Mouse (Mus musculus) large intestine, adult 2 months (tissue): ENCODE data around the gene Plekha6. TPM values are rescaled to one million over a fixed set of nuclear protein-coding genes. Genes with fewer than 3 reads are reported as not detected.

Experiments
- DNase-seq: peaks from one replicate; pipeline ENCODE4 v3.0.0-alpha.2; 2012; ENCODE audit warnings: low read depth, low spot score
- WGBS: fragments of 180-500 bp; shearing (Covaris S2); methylation state at CpG from one replicate; pipeline ENCODE4 v1.1.7; 2018; 5-methylcytosine and 5-hydroxymethylcytosine counted together
- polyA plus RNA-seq: library from polyadenylated mRNA; depleted of rRNA; stranded (reverse); fragments of >200 nt; gene quantifications from 2 replicates; pipeline ENCODE4 v1.2.3, GENCODE M21; 2012

Plekha6 gene
- polyA plus RNA-seq, 1 experiment = 45.8 TPM

DNA sequence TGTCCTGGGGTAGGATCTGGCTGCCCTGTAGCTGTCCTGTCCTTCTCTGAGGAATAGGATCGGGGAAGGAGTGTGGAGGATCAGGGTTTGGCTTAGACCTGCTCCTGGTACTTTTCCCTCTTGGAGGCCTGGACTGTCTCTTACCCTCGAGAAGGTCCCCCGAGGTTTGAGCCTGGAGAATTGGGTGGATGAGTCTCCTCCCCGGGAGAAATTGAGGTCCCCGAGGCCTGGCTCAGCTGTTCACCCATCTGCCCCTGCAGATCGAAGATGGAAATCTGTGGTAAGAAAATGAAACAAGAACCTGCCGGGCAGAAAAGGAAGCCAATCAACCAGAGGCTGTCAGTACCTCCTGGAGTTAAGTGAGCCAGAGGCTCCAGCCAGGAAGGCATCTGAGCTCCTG lies 45.5 kb downstream of the Plekha6 start:
- DNase-seq = no peak
- WGBS = 14% methylated on average over 7 of the region's 7 CpGs

DNA sequence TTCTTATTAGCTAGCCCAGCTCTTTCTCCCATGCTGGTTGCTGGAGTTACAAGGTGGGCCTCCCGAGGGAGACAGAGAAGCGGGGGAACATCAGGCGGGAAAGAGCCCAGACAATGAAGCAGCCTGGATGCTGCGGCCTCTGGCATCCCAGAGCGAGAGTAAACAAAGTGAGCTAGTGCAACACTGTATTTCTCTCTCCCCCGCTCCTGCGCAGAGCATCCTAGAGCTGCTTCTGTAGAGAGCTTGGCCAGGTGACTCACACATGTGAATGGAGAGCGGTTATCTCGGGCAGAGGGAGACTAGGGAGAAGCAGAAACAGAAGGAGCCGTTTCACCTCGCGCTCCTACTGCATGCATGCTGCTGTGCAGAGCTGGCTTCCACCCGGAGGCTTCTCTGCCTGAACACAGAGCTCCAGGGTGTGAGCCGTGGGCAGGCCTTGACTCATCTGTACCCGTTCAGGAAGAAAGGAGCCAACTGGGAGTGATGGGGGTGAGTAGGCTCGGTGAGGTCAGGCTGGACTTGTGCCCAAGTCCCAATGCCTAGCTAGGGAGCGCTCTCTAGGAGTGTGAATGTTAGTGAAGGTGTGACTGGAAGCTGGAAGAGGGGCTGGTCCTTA lies 46.0 kb downstream of the Plekha6 start:
- no peak for DNase-seq
- 26% methylated on average over 17 of the region's 17 CpGs for WGBS

- DNase-seq = no peak
- WGBS = 46% methylated on average over 7 of the region's 7 CpGs
These were observed 46.8 kb downstream of the Plekha6 start for GRCm38 (mm10) chr1:133210766-133211165.

GRCm38 (mm10) chr1:133212273-133212672 lies 48.3 kb downstream of the Plekha6 start:
- 44% methylated on average over 4 of the region's 4 CpGs for WGBS
- no peak for DNase-seq

DNA sequence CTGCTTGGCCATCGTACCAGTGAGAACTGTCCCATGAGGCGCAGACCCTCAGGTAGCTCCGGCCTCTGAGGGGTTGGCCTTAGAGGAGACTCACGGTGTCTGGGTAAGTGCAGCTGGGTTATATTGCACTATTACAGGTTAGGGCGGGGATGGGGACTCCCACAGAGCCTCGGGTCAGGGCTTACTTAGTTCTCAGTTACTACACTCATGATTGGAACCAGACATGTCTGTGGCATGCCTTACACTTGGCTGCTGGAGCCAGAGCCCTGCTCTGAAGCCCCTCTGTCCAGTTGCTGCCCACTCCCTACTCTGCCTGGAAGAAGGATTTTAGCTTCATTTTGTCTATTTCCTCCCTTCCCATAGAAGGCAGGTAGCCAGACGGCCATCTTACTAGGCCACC lies 49.1 kb downstream of the Plekha6 start:
- 26% methylated on average over 7 of the region's 7 CpGs for WGBS
- no peak for DNase-seq

GRCm38 (mm10) chr1:133213901-133214300 lies 49.9 kb downstream of the Plekha6 start:
- WGBS = 72% methylated on average over 4 of the region's 4 CpGs
- no peak for DNase-seq

DNA sequence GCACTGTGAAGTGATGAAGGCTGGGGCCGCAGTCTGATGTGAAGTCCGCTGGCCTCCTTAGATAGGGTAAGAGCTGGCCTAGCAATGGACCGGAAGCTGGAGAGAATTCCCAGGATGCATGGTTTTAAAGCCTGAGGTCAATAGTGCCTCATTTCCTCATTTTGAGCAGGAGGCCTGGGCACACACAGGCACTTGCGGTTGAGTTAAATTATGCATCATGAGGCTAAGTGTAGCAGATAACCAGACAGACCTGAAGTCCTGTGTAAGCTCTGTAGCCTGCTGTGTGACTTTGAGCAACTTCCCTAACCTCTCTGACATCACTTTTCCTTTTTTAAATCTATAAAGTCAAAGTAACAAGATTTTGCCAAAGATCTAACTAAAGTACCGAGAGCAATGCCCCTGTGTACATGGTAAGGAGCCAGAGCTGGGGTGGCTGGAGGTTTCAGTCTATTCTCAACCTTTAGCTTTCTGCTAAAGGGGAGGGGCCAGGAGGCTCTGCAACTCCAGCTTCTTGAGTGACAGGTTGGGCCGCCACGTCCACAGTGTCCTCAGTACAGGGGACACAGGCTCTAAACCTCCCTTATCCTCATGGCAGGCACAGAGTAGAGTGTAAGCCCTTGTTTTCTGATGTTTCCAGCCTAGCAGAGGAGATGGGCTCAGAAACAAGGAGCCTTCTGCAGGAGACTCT lies 50.8 kb downstream of the Plekha6 start:
- 69% methylated on average over 7 of the region's 7 CpGs for WGBS
- no peak for DNase-seq

- DNase-seq = no peak
- 95% methylated on average over 3 of the region's 3 CpGs for WGBS
These were observed 51.3 kb downstream of the Plekha6 start for GRCm38 (mm10) chr1:133215360-133215700.

GRCm38 (mm10) chr1:133215753-133216152 lies 51.7 kb downstream of the Plekha6 start:
- WGBS = 71% methylated on average over 10 of the region's 10 CpGs

GRCm38 (mm10) chr1:133217031-133217430 lies 53.0 kb downstream of the Plekha6 start:
- WGBS = 45% methylated on average over 5 of the region's 5 CpGs
- no peak for DNase-seq

More at GRCm38 (mm10) chr1:133215753-133216152, 51.7 kb downstream of the Plekha6 start:
- no peak for DNase-seq

DNA sequence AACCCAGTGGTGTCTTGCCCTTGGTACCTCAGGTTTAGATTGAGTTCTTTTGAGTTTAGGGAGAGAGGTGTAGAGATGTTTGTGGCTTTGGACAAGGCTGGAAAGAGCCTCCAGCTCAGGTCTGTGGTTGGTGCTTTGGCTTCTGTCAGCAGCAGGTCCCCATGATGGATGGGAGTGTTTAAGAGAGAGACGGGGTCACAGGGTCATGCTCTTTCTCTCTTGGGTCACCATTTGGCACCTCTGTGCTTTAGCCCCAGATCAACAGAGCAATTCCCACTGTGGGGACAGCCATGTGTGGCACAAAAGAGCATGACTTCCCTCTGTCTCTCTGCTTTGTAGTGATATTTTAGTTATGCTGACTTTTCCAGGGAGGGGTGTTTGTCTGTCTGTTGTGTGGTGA lies 55.1 kb downstream of the Plekha6 start:
- 96% methylated on average over 1 of the region's 1 CpGs for WGBS
- no peak for DNase-seq

DNA sequence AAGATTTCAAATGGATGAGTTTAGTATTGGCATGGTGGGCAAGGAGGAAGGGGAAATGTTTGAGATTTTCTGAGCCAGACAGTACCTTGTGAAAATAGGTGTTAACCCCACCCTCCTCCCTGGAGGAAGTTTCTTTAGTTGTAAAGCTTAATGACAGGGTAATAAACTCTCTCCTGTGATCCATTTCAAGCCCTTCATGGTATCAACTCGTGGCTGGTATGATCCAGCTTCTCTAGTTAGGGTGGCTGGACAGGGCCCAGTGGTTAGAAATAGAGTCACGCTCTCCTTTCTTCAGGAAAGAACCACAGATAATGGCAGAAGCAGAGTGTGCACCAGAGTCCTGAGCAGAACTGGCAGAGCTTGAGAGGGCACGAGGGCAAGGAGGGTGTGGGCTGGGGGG lies 57.4 kb downstream of the Plekha6 start:
- no peak for DNase-seq
- WGBS = 28% methylated on average over 3 of the region's 3 CpGs

DNA sequence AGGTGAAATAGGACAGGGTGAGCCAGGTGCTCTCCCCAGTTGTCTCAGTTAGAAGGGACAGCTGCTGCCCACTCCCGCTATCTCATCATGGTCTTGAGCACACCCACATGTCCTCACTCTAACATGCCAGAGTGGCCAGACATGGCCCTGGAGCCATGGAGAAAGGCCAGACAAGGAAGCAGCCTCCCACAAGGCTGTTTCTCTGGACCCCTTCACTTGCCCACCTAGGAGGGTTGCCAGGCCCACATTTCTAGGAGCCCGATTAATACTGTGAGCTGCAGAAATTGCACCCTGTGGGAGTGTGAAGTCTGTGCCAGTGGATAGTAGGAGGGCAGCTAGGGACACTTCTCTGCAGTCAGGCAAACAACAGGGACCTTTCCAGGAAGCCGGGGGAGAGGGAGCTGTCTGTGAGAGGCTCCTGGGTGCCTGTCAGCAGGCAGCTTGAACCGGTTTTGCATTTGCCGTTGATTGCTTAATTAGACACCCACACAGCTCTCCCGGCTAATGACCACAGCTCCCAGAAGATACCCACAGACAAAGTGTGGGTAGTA lies 58.5 kb downstream of the Plekha6 start:
- no peak for DNase-seq

GRCm38 (mm10) chr1:133224674-133225073 lies 60.7 kb downstream of the Plekha6 start:
- DNase-seq = no peak

More for the DNA sequence above, 58.5 kb downstream of the Plekha6 start:
- WGBS = 20% methylated on average over 6 of the region's 6 CpGs

DNA sequence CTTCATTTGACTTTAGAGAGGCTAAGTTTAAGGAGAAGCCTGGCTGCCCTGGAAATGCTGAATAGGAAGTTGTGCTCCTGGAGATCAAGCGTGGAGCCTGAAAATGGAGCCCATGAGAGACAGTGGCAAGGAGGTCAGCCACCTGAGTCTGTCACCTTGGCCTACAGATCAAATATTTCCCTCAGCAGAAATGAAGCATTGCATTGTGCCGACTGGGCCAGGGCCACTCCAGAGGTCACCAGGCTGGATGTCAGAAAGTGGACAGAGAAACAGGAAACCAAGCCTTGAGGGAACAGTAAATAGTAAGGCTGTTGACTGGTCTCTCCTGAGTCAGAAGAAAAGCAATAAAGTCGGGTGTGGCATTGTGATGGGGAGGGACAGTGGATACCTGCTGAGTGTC lies 61.1 kb downstream of the Plekha6 start:
- WGBS = 23% methylated on average over 3 of the region's 3 CpGs

DNA sequence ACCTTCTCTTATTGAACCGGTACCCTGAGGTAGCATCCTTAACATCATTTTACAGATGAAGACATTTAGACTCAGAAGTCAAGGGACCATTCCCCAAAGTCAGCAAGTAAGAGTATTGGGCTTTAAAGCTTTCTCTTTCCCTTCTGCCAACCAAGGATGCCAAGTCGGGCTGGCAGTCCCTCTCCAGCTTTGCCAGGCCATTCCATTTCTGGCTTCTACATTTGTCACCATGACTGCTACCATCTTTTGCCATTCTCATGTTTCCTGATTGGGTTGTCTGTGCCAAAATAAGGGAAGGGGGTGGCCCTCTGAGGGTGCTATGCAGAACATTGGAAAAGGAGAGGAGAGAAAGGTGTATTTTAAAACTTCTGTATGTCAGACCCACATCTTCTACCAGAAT lies 61.6 kb downstream of the Plekha6 start:
- WGBS = 44% methylated on average over 2 of the region's 2 CpGs

More for the DNA sequence above, 61.1 kb downstream of the Plekha6 start:
- DNase-seq = no peak

GRCm38 (mm10) chr1:133225963-133226660 lies 62.1 kb downstream of the Plekha6 start:
- no peak for DNase-seq
- WGBS = 53% methylated on average over 9 of the region's 9 CpGs

More for the DNA sequence above, 61.6 kb downstream of the Plekha6 start:
- no peak for DNase-seq

- 25% methylated on average over 9 of the region's 9 CpGs for WGBS
- DNase-seq = peak; percentile 87
These were observed 62.9 kb downstream of the Plekha6 start for GRCm38 (mm10) chr1:133226928-133227327.

GRCm38 (mm10) chr1:133227378-133227777 lies 63.4 kb downstream of the Plekha6 start:
- 28% methylated on average over 2 of the region's 2 CpGs for WGBS
- no peak for DNase-seq

GRCm38 (mm10) chr1:133228809-133229487 lies 64.9 kb downstream of the Plekha6 start:
- DNase-seq = no peak
- WGBS = 58% methylated on average over 9 of the region's 9 CpGs
